Mouse (Mus musculus): Measurements from ENCODE around the gene Ncstn.

DNA sequence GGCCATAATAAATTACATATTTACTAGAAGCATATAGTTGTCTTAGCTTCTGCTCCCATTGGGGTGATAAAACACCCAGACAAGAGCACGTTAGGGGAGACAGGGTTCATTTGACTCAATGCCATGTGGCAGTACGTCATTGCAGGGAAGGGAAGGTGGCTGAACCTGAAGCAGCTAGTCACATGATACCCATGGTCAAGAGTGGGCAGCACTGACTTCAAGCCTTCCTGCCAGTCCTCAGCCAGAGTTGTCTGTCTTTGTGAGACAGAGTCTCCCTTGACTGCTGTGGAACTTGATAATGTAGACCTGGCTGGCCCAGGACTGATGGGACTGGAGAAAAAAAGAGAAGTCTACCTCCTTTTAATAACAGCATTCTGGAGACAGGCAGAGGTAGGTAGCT, 40.1 kb upstream of the Ncstn start:
- TF ChIP-seq GATA1 (IDR thresholded peaks at IDR 0.05; ENCODE audit: low read length) (no peak), TAL1 (IDR thresholded peaks at IDR 0.05; ENCODE audit: low read length) (no peak)
